Mouse (Mus musculus): Measurements from ENCODE around the gene Trim66.

DNA sequence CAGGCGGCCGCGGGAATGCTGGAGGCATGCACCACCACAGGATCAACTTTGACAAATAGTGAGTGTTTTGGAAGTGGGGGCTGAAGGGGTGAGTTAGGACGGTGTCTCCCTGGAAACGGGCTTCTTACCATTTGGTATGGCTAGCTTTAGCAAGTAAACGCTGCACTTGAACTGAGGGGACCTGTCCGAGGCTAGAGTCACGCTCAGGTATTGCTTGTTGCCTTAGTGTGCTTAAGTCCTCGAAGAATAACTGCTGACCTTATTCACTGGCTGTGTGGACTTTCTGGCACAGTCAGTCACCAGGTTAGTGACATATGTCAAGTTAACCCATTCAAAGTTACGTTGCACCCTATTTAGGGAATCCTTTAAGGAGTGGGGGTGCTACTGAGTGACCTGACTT, 12.0 kb upstream of the Trim66 start:
- TF ChIP-seq CTCF (IDR thresholded peaks at IDR 0.05; ENCODE audit: control insufficient read depth, insufficient read depth, low read length) (no peak), POLR2A (IDR thresholded peaks at IDR 0.05; ENCODE audit: borderline replicate concordance, control insufficient read depth, low read depth, low read length) (no peak)

Data from bone marrow, adult 2 months (tissue).